Mouse (Mus musculus) heart, adult 11 months (tissue): ENCODE measurements around the gene Grin2a.
A peak's percentile ranks its signal among the peaks of the same experiment; 100 is the strongest.

Experiments used
- DNase-seq: peaks from one replicate; pipeline ENCODE4 v3.0.0; 2022

Gene Grin2a

GRCm38 (mm10) chr16:9994951-9995813 is at the start of gene Grin2a:
Grin2a (minus strand) TSS chr16:9995560.
- peak; percentile 62 for DNase-seq

GRCm38 (mm10) chr16:10035582-10036215 is 40.3 kb upstream of the Grin2a start:
- no peak for DNase-seq

- DNase-seq, result peak; percentile 79
Measured at GRCm38 (mm10) chr16:10033416-10033979, 38.1 kb upstream of the Grin2a start.

- DNase-seq, result peak; percentile 40
Measured at GRCm38 (mm10) chr16:10031891-10032290, 36.5 kb upstream of the Grin2a start.

GRCm38 (mm10) chr16:10026741-10027140 is 31.4 kb upstream of the Grin2a start:
- peak; percentile 59 for DNase-seq

GRCm38 (mm10) chr16:10009743-10010142 is 14.4 kb upstream of the Grin2a start:
- peak; percentile 17 for DNase-seq

- DNase-seq, result no peak
Measured at GRCm38 (mm10) chr16:10005606-10006005, 10.2 kb upstream of the Grin2a start.

- peak; percentile 56 for DNase-seq
Measured at GRCm38 (mm10) chr16:10004096-10004495, 8.7 kb upstream of the Grin2a start.

- DNase-seq, result peak; percentile 66
Measured at GRCm38 (mm10) chr16:10003001-10003400, 7.6 kb upstream of the Grin2a start.

- no peak for DNase-seq
Measured at GRCm38 (mm10) chr16:10001601-10002000, 6.2 kb upstream of the Grin2a start.

GRCm38 (mm10) chr16:9999926-10000325 is 4.6 kb upstream of the Grin2a start:
- DNase-seq, result peak; percentile 55

- DNase-seq, result no peak
Measured at GRCm38 (mm10) chr16:9997931-9998330, 2.6 kb upstream of the Grin2a start.

GRCm38 (mm10) chr16:9995814-9996210 is 452 bp upstream of the Grin2a start:
- DNase-seq, result no peak

- DNase-seq, result peak; percentile 87
Measured at GRCm38 (mm10) chr16:9994041-9994950, 1.1 kb downstream of the Grin2a start.

GRCm38 (mm10) chr16:9993255-9994040 is 1.9 kb downstream of the Grin2a start:
- no peak for DNase-seq

GRCm38 (mm10) chr16:9992773-9993221 is 2.6 kb downstream of the Grin2a start:
- peak; percentile 77 for DNase-seq

- DNase-seq, result peak; percentile 77
Measured at GRCm38 (mm10) chr16:9992076-9992772, 3.1 kb downstream of the Grin2a start.

GRCm38 (mm10) chr16:9985041-9985440 is 10.3 kb downstream of the Grin2a start:
- DNase-seq, result no peak

- DNase-seq, result no peak
Measured at GRCm38 (mm10) chr16:9980641-9981040, 14.7 kb downstream of the Grin2a start.

- no peak for DNase-seq
Measured at GRCm38 (mm10) chr16:9978173-9978572, 17.2 kb downstream of the Grin2a start.

GRCm38 (mm10) chr16:9972705-9973104 is 22.7 kb downstream of the Grin2a start:
- DNase-seq, result no peak
